Mouse (Mus musculus): Measurements from ENCODE around the gene Ktn1.

GRCm38 (mm10) chr14:47765796-47766195, 117.5 kb downstream of the Ktn1 start:
- TF ChIP-seq POLR2A (IDR thresholded peaks at IDR 0.05; ENCODE audit: low read depth, low read length), result no peak
- no peak for TF ChIP-seq CTCF (IDR thresholded peaks at IDR 0.05; ENCODE audit: borderline replicate concordance, insufficient read depth, low read length)

Measured in embryonic fibroblast, embryonic 13.5 days (primary cell).